Mouse (Mus musculus): ENCODE measurements around the gene March10. TPM values are rescaled to one million over a fixed set of nuclear protein-coding genes. Genes with fewer than 3 reads are reported as not detected.

March10 gene
- polyA plus RNA-seq, 1 experiment from 2014 or later = 0.23 TPM

DNA sequence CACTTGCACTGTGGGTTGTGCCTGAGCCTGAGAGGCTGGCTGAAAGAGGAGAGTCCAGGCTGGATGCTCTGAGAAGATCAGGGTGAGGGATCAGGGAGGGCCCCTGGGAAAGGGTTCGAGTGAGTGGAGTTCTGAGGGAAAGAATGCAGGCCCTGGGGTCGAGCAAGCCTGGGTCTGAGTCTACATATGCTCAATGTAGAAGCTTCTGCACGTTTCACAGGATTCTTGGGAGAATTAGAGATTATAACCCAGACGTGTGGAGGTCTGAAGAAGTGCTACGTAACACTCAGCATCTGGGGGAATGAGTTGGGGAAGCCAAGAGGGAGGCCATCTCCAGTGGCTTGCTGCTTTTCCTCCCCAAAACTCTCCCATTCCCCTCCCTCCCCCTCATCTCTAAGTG lies 34.4 kb upstream of the March10 start:
- Histone ChIP-seq H3K9ac (ENCODE audit: low read length) (no peak overlapping the region), H3K4me3 (ENCODE audit: low read depth, low read length) (no peak overlapping the region), H3K36me3 (ENCODE audit: control insufficient read depth, insufficient read depth, low read length) (no peaks in the 10 kb centered on the region), H3K4me2 (ENCODE audit: low read length) (no peak overlapping the region), H3K27me3 (replicated peaks; ENCODE audit: control insufficient read depth, insufficient read depth, low read length) (no peaks in the 10 kb centered on the region), H3K4me1 (ENCODE audit: control insufficient read depth, insufficient read depth, low read length) (peaks cover 5% of the 10 kb centered on the region; the same call in 1 of the 2 replicates), H3K9me3 (replicated peaks; ENCODE audit: control insufficient read depth, low read length) (no peaks in the 10 kb centered on the region), H3K27ac (ENCODE audit: low read depth, low read length) (no peak overlapping the region)
- 72% methylated on average over 5 of the region's 5 CpGs for WGBS
- ATAC-seq (no peak), DNase-seq (ENCODE audit: low spot score) (no peak)

DNA sequence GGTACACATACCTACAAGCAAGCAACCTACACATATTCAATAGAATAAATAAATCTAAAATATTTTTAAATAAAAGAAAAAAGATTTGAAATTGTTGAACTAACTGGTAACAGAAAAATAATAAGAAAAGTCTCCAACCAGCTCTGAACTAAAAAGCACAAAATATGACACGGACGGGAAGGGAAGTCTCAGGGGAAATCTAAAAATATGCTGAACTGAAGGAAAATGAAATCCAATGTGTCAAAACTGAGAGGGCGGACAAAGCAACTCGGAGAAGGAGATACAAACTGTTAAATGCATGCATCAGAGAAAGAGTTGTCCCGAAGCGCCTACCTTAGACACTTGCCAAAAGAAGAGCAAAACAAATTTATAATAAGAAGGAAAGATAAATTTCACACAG lies 28.9 kb upstream of the March10 start:
- 87% methylated on average over 6 of the region's 6 CpGs for WGBS
- no peak overlapping the region for H3K4me2 ChIP-seq (ENCODE audit: low read length)
- no peak overlapping the region for H3K4me3 ChIP-seq (ENCODE audit: low read depth, low read length)
- no peaks in the 10 kb centered on the region for H3K4me1 ChIP-seq (ENCODE audit: control insufficient read depth, insufficient read depth, low read length)
- no peak overlapping the region for H3K27ac ChIP-seq (ENCODE audit: low read depth, low read length)
- H3K9ac ChIP-seq (ENCODE audit: low read length) = no peak overlapping the region
- no peaks in the 10 kb centered on the region for H3K9me3 ChIP-seq (replicated peaks; ENCODE audit: control insufficient read depth, low read length)
- H3K27me3 ChIP-seq (replicated peaks; ENCODE audit: control insufficient read depth, insufficient read depth, low read length) = no peaks in the 10 kb centered on the region
- DNase-seq (ENCODE audit: low spot score) (no peak), ATAC-seq (no peak)
- H3K36me3 ChIP-seq (ENCODE audit: control insufficient read depth, insufficient read depth, low read length) = no peaks in the 10 kb centered on the region

DNA sequence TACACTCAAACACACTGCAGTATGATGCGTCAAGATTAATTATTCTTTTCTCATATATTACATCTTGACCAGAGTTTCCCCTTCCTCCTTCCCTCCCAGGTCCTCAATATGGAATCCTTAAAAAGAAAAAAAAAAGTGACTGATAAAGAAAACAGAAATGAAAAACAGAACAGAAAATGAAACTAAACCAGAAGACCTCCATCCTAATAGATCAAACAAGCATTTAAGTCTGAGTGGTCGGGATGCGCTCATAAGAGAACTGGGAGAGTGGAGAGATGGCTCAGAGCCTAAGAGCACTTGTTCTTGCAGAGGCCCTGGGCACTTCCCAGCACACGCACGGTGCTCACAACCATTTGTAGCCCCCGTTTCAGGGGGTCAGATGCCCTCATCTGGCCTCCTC lies 28.5 kb upstream of the March10 start:
- no peak overlapping the region for H3K9ac ChIP-seq (ENCODE audit: low read length)
- no peak overlapping the region for H3K4me3 ChIP-seq (ENCODE audit: low read depth, low read length)
- H3K36me3 ChIP-seq (ENCODE audit: control insufficient read depth, insufficient read depth, low read length) = no peaks in the 10 kb centered on the region
- DNase-seq (ENCODE audit: low spot score) (no peak), ATAC-seq (no peak)
- H3K4me2 ChIP-seq (ENCODE audit: low read length) = no peak overlapping the region
- H3K27ac ChIP-seq (ENCODE audit: low read depth, low read length) = no peak overlapping the region
- no peaks in the 10 kb centered on the region for H3K4me1 ChIP-seq (ENCODE audit: control insufficient read depth, insufficient read depth, low read length)
- no peaks in the 10 kb centered on the region for H3K27me3 ChIP-seq (replicated peaks; ENCODE audit: control insufficient read depth, insufficient read depth, low read length)
- WGBS = 88% methylated on average over 6 of the region's 6 CpGs
- no peaks in the 10 kb centered on the region for H3K9me3 ChIP-seq (replicated peaks; ENCODE audit: control insufficient read depth, low read length)

DNA sequence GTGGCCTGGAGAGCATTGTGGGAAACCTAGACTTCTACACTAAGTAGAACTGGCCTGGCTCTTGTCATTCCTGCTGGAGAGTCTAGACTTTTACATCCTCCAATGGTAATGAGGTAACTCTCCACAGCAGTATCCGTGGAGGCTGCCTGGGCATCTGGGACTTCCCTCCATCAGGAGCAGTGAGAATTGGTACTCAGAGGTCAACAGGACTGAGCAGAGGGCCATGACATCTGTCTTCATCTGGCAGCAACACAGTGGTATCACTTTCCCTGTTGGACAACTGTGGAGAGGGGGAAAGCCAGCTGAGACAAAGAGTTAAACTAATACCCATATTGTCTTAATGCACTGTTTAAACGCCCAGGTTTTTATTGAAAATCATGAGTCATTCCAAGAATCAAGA lies 26.2 kb upstream of the March10 start:
- no peaks in the 10 kb centered on the region for H3K27me3 ChIP-seq (replicated peaks; ENCODE audit: control insufficient read depth, insufficient read depth, low read length)
- no peaks in the 10 kb centered on the region for H3K36me3 ChIP-seq (ENCODE audit: control insufficient read depth, insufficient read depth, low read length)
- H3K27ac ChIP-seq (ENCODE audit: low read depth, low read length) = no peak overlapping the region
- no peaks in the 10 kb centered on the region for H3K4me1 ChIP-seq (ENCODE audit: control insufficient read depth, insufficient read depth, low read length)
- WGBS = 75% methylated on average over 2 of the region's 2 CpGs
- DNase-seq (ENCODE audit: low spot score) (no peak), ATAC-seq (no peak)
- H3K9ac ChIP-seq (ENCODE audit: low read length) = no peak overlapping the region
- no peak overlapping the region for H3K4me3 ChIP-seq (ENCODE audit: low read depth, low read length)
- H3K9me3 ChIP-seq (replicated peaks; ENCODE audit: control insufficient read depth, low read length) = no peaks in the 10 kb centered on the region
- H3K4me2 ChIP-seq (ENCODE audit: low read length) = no peak overlapping the region

DNA sequence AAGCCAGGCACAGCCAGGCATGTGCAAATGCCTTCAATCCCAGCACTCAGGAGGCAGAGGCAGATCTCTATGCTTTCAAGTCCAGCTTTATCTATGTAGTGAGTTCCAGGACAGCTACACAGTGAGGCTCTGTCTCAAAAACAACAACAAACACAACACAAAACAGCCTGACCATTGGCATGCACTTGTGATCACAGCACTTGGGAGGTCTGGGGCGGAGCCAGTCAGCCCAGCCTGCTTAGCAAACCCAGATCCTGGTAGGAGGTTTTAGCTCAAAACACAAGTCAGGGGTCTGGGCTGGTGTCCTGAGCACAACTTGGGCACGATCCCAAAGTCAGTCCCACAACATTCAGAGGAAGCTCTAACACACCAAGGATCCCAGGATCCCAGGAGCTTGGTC lies 18.2 kb upstream of the March10 start:
- ATAC-seq = no peak
- Histone ChIP-seq H3K4me2 (ENCODE audit: low read length) (no peak overlapping the region), H3K27me3 (replicated peaks; ENCODE audit: control insufficient read depth, insufficient read depth, low read length) (no peaks in the 10 kb centered on the region), H3K4me1 (ENCODE audit: control insufficient read depth, insufficient read depth, low read length) (peaks cover 13% of the 10 kb centered on the region; the same call in 1 of the 2 replicates), H3K9ac (ENCODE audit: low read length) (no peak overlapping the region), H3K27ac (ENCODE audit: low read depth, low read length) (no peak overlapping the region), H3K4me3 (ENCODE audit: low read depth, low read length) (no peak overlapping the region), H3K36me3 (ENCODE audit: control insufficient read depth, insufficient read depth, low read length) (no peaks in the 10 kb centered on the region), H3K9me3 (replicated peaks; ENCODE audit: control insufficient read depth, low read length) (no peaks in the 10 kb centered on the region)
- WGBS = 47% methylated on average over 2 of the region's 2 CpGs
- no peak for DNase-seq (ENCODE audit: low spot score)

DNA sequence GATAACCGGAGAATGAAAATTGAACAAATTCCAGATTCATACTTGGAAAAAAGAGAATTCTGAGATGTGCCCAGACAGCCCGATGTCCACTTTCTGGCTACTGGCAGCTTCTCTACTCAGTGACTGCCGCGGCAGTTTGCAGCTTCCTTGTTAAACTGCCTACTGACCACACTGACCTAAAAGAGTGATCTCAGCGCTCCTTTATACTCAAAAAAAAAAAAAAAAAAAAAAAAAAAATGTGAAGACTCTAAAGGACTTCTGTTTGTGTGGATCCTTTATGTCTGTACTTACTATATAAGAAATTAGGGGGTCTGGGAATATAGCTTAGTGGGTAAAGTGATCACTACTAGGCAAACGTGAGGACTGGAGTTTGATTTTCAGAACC lies 17.8 kb upstream of the March10 start:
- no peak for DNase-seq (ENCODE audit: low spot score)
- H3K4me3 ChIP-seq (ENCODE audit: low read depth, low read length) = no peak overlapping the region
- WGBS = 49% methylated on average over 6 of the region's 6 CpGs
- H3K9me3 ChIP-seq (replicated peaks; ENCODE audit: control insufficient read depth, low read length) = no peaks in the 10 kb centered on the region
- H3K27me3 ChIP-seq (replicated peaks; ENCODE audit: control insufficient read depth, insufficient read depth, low read length) = no peaks in the 10 kb centered on the region
- 0 out of 2 replicates have a peak, but pooled peaks have one; percentile 32 for ATAC-seq
- no peak overlapping the region for H3K4me2 ChIP-seq (ENCODE audit: low read length)
- H3K36me3 ChIP-seq (ENCODE audit: control insufficient read depth, insufficient read depth, low read length) = no peaks in the 10 kb centered on the region
- H3K9ac ChIP-seq (ENCODE audit: low read length) = no peak overlapping the region
- peaks cover 17% of the 10 kb centered on the region; the same call in 1 of the 2 replicates for H3K4me1 ChIP-seq (ENCODE audit: control insufficient read depth, insufficient read depth, low read length)
- no peak overlapping the region for H3K27ac ChIP-seq (ENCODE audit: low read depth, low read length)

DNA sequence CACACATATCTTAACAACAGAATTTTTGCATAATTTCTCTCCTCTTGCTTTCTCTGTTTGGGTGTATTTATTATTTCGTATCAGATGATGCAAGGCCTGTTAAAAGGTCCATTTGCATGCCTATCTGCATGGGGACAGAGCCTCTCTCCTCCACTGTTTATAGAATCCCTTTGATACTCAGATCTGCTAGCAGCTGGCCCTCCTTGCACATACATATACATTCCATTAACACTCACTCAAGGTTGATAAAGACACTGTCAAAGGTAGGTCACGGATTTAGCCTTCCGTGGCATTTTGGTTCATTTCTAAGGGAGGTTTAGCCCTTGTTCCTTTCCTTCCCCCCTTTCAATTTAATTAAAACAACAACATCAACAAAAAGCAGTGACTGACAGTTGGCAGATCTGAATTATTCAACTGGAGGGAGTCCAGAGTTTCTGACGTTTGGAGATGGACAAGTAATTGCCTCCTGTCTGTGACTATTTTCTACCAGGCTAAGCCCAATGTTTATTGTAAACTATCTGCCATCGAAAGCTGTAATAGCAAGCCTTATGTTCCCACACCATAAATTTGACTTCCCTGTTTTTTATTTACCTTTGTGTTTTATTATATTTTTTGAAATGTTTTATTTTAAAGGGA lies 17.3 kb upstream of the March10 start:
- no peak overlapping the region for H3K27ac ChIP-seq (ENCODE audit: low read depth, low read length)
- 17% methylated on average over 5 of the region's 5 CpGs for WGBS

DNA sequence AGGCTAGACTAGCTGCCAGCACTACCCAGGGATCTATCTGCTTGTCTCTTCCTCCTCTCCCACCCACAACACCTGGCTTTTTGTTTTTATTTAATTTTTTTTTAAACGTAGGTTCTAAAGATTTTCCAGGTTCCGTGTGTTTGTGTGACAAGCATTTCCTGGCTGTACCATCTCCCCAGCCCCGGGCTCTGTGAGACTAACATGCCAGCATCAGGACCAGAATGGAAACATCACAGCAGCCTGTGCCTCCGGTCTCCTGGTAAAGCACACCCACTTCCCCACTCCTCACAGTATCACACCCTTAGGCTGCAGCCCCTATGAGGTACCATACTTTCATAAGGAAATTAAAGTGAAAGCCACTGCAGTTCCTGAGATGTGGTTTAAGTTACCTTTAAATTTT lies 16.1 kb upstream of the March10 start:
- no peak overlapping the region for H3K9ac ChIP-seq (ENCODE audit: low read length)
- H3K27ac ChIP-seq (ENCODE audit: low read depth, low read length) = no peak overlapping the region
- H3K36me3 ChIP-seq (ENCODE audit: control insufficient read depth, insufficient read depth, low read length) = no peaks in the 10 kb centered on the region
- ATAC-seq (no peak), DNase-seq (ENCODE audit: low spot score) (no peak)
- no peak overlapping the region for H3K4me2 ChIP-seq (ENCODE audit: low read length)
- no peak overlapping the region for H3K4me3 ChIP-seq (ENCODE audit: low read depth, low read length)
- H3K27me3 ChIP-seq (replicated peaks; ENCODE audit: control insufficient read depth, insufficient read depth, low read length) = no peaks in the 10 kb centered on the region
- WGBS = 82% methylated on average over 4 of the region's 4 CpGs
- H3K4me1 ChIP-seq (ENCODE audit: control insufficient read depth, insufficient read depth, low read length) = peaks cover 20% of the 10 kb centered on the region; the same call in 1 of the 2 replicates
- no peaks in the 10 kb centered on the region for H3K9me3 ChIP-seq (replicated peaks; ENCODE audit: control insufficient read depth, low read length)

More for the DNA sequence above, 17.3 kb upstream of the March10 start:
- no peaks in the 10 kb centered on the region for H3K36me3 ChIP-seq (ENCODE audit: control insufficient read depth, insufficient read depth, low read length)
- no peaks in the 10 kb centered on the region for H3K9me3 ChIP-seq (replicated peaks; ENCODE audit: control insufficient read depth, low read length)
- no peak overlapping the region for H3K4me2 ChIP-seq (ENCODE audit: low read length)
- no peaks in the 10 kb centered on the region for H3K27me3 ChIP-seq (replicated peaks; ENCODE audit: control insufficient read depth, insufficient read depth, low read length)
- ATAC-seq (peak; percentile 90), DNase-seq (ENCODE audit: low spot score) (peak; percentile 80)
- H3K9ac ChIP-seq (ENCODE audit: low read length) = no peak overlapping the region
- no peak overlapping the region for H3K4me3 ChIP-seq (ENCODE audit: low read depth, low read length)
- peaks cover 20% of the 10 kb centered on the region; the same call in 1 of the 2 replicates for H3K4me1 ChIP-seq (ENCODE audit: control insufficient read depth, insufficient read depth, low read length)

DNA sequence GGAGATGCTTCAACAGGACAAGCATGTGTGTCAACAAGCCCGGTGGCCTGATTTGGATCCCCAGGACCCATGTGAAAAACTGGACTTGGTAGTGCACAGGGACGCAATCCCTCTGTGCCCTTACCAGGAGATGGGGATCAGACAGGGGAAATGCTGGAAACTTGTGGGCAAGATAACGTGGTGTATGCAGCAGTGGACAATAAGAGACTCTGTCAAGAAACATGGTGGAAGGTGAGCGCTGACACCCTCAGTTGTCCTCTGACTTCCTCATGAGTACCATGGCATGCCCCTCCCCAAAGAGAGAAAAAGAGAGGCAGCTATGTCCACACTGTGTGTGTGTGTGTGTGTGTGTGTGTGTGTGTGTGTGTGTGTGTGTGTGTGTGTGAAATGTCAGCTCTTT lies 14.4 kb upstream of the March10 start:
- H3K4me1 ChIP-seq (ENCODE audit: control insufficient read depth, insufficient read depth, low read length) = peaks cover 27% of the 10 kb centered on the region; the same call in 1 of the 2 replicates
- no peak overlapping the region for H3K4me2 ChIP-seq (ENCODE audit: low read length)
- H3K9ac ChIP-seq (ENCODE audit: low read length) = no peak overlapping the region
- no peak for ATAC-seq
- H3K9me3 ChIP-seq (replicated peaks; ENCODE audit: control insufficient read depth, low read length) = no peaks in the 10 kb centered on the region
- WGBS = 89% methylated on average over 4 of the region's 4 CpGs
- H3K27me3 ChIP-seq (replicated peaks; ENCODE audit: control insufficient read depth, insufficient read depth, low read length) = no peaks in the 10 kb centered on the region
- H3K27ac ChIP-seq (ENCODE audit: low read depth, low read length) = no peak overlapping the region
- no peak overlapping the region for H3K4me3 ChIP-seq (ENCODE audit: low read depth, low read length)
- H3K36me3 ChIP-seq (ENCODE audit: control insufficient read depth, insufficient read depth, low read length) = no peaks in the 10 kb centered on the region
- no peak for DNase-seq (ENCODE audit: low spot score)

Data from forebrain, embryonic 14.5 days (tissue).